Mouse (Mus musculus) kidney, postnatal 0 days (tissue): Measurements from ENCODE around the gene Myo7a. TPM values are rescaled to one million over a fixed set of nuclear protein-coding genes. Genes with fewer than 3 reads are reported as not detected.
A peak's percentile ranks its signal among the peaks of the same experiment; 100 is the strongest.

Experiments
- ATAC-seq: fragments of 200-750 bp; cut with Nextera tagmentation; replicated peaks from 2 replicates; pipeline ENCODE4 v1.8.0; 2017; ENCODE audit warnings: low read depth, moderate number of reproducible peaks, moderate TSS enrichment, moderate library complexity; ENCODE audit not compliant: low FRiP score
- DNase-seq: peaks from one replicate; pipeline ENCODE4 v3.0.0-alpha.2; 2016; ENCODE audit warnings: low spot score
- H3K27ac ChIP-seq: fragments of 300-500 bp; sonication (generic); 2 replicates; pipeline ENCODE4 v1.5.1; 2014; ENCODE audit warnings: mild to moderate bottlenecking
- H3K27me3 ChIP-seq: fragments of 300-500 bp; sonication (generic); 2 replicates; pipeline ENCODE4 v1.6.1; 2014; ENCODE audit warnings: low read length, mixed read lengths; ENCODE audit not compliant: insufficient read depth
- H3K36me3 ChIP-seq: fragments of 300-500 bp; sonication (generic); 2 replicates; pipeline ENCODE4 v1.6.1; 2014; ENCODE audit warnings: low read length, mixed read lengths; ENCODE audit not compliant: insufficient read depth
- H3K4me1 ChIP-seq: fragments of 300-500 bp; sonication (generic); replicated peaks from 2 replicates; pipeline ENCODE4 v1.6.1; 2014; ENCODE audit warnings: antibody characterized with exemption, low read length, mixed read lengths; ENCODE audit not compliant: insufficient read depth
- H3K4me2 ChIP-seq: fragments of 300-500 bp; sonication (generic); 2 replicates; pipeline ENCODE4 v1.6.1; 2014; ENCODE audit warnings: mild to moderate bottlenecking, low read length, moderate library complexity, mixed read lengths
- H3K4me3 ChIP-seq: fragments of 300-500 bp; sonication (generic); replicated peaks from 2 replicates; pipeline ENCODE4 v1.5.1; 2014; ENCODE audit warnings: low read depth, low read length
- H3K9ac ChIP-seq: fragments of 300-500 bp; sonication (generic); 2 replicates; pipeline ENCODE4 v1.6.1; 2014; ENCODE audit warnings: low read depth, low read length
- H3K9me3 ChIP-seq: fragments of 300-500 bp; sonication (generic); replicated peaks from 2 replicates; pipeline ENCODE4 v1.6.1; 2016; ENCODE audit warnings: low read length, inconsistent platforms, mixed read lengths
- CTCF ChIP-seq: IDR thresholded peaks from 2 replicates; pipeline ENCODE4 v1.5.1; 2016; ENCODE audit warnings: antibody characterized with exemption, low read depth, mild to moderate bottlenecking, moderate library complexity
- WGBS: fragments of 180-500 bp; shearing (Covaris S2); extraction: QIAGEN DNeasy Blood & Tissue Kit; methylation state at CpG from one replicate; pipeline ENCODE4 v1.1.7; 2014; 5-methylcytosine and 5-hydroxymethylcytosine counted together
- polyA plus RNA-seq: library from polyadenylated mRNA; unstranded; fragments of >200 nt; fragmentation: Nextera tagmentation; extraction: Ambion mirVana; gene quantifications from 2 replicates; pipeline ENCODE4 v1.2.1, GENCODE M21; 2015

Myo7a gene
- 7.6 and 8.7 TPM in 2 replicates for polyA plus RNA-seq

- peak; percentile 80 for ATAC-seq
- peak within 1 kb of the TSS; percentile 60 for H3K27ac ChIP-seq
- H3K9me3 ChIP-seq = no peaks in the 10 kb centered on the region
- H3K4me2 ChIP-seq = peak within 1 kb of the TSS; percentile 38
- no peak within 1 kb of the TSS for H3K9ac ChIP-seq
- H3K4me1 ChIP-seq = peaks cover 7% of the 10 kb centered on the region
- peak; percentile 31 for DNase-seq
- no peak for TF ChIP-seq CTCF
- H3K27me3 ChIP-seq = no peaks in the 10 kb centered on the region
- H3K4me3 ChIP-seq = no peak within 1 kb of the TSS
- WGBS = 40% methylated on average over 9 of the region's 9 CpGs
- 0 out of 2 replicates have a peak, but pooled peaks cover 4% of the 10 kb centered on the region for H3K36me3 ChIP-seq
Observed at GRCm38 (mm10) chr7:98119179-98119960, at the start of gene Myo7a. Gene Myo7a (minus strand): TSS chr7:98119524.

- Histone ChIP-seq H3K4me2 (no peak overlapping the region), H3K9me3 (no peaks in the 10 kb centered on the region), H3K4me3 (no peak overlapping the region), H3K36me3 (no peaks in the 10 kb centered on the region), H3K4me1 (peaks cover 35% of the 10 kb centered on the region), H3K27ac (peak overlapping the region; percentile 75), H3K9ac (peak overlapping the region; percentile 36; the same call in 1 of the 2 replicates), H3K27me3 (no peaks in the 10 kb centered on the region)
- DNase-seq (no peak), ATAC-seq (peak; percentile 69)
- WGBS = 33% methylated on average over 10 of the region's 10 CpGs
- TF ChIP-seq CTCF = peak; percentile 20; the same call in 1 of the 2 replicates
Observed at GRCm38 (mm10) chr7:98164999-98165528, 45.7 kb upstream of the Myo7a start.

- TF ChIP-seq CTCF = no peak
- DNase-seq (no peak), ATAC-seq (no peak)
- H3K4me3 ChIP-seq = no peak overlapping the region
- H3K36me3 ChIP-seq = no peaks in the 10 kb centered on the region
- WGBS = 75% methylated on average over 9 of the region's 9 CpGs
- H3K9me3 ChIP-seq = no peaks in the 10 kb centered on the region
- no peaks in the 10 kb centered on the region for H3K27me3 ChIP-seq
- no peak overlapping the region for H3K4me2 ChIP-seq
- H3K27ac ChIP-seq = peak overlapping the region; percentile 75
- peaks cover 36% of the 10 kb centered on the region for H3K4me1 ChIP-seq
- no peak overlapping the region for H3K9ac ChIP-seq
Observed at GRCm38 (mm10) chr7:98164382-98164998, 45.2 kb upstream of the Myo7a start.

GRCm38 (mm10) chr7:98163700-98164099 is 44.4 kb upstream of the Myo7a start:
- TF ChIP-seq CTCF = no peak
- Histone ChIP-seq H3K4me3 (no peak overlapping the region), H3K4me2 (no peak overlapping the region), H3K36me3 (no peaks in the 10 kb centered on the region), H3K27me3 (no peaks in the 10 kb centered on the region), H3K9ac (no peak overlapping the region), H3K9me3 (no peaks in the 10 kb centered on the region), H3K4me1 (peaks cover 39% of the 10 kb centered on the region), H3K27ac (peak overlapping the region; percentile 19; the same call in 1 of the 2 replicates)
- DNase-seq = no peak
- WGBS = 54% methylated on average over 3 of the region's 3 CpGs
- ATAC-seq = no peak

- peaks cover 43% of the 10 kb centered on the region for H3K4me1 ChIP-seq
- no peak overlapping the region for H3K4me2 ChIP-seq
- H3K9ac ChIP-seq = no peak overlapping the region
- H3K27ac ChIP-seq = 0 out of 2 replicates have a peak overlapping the region, but pooled peaks have one; percentile 6
- DNase-seq (no peak), ATAC-seq (no peak)
- no peaks in the 10 kb centered on the region for H3K36me3 ChIP-seq
- H3K27me3 ChIP-seq = no peaks in the 10 kb centered on the region
- 55% methylated on average over 6 of the region's 6 CpGs for WGBS
- no peak for TF ChIP-seq CTCF
- H3K9me3 ChIP-seq = no peaks in the 10 kb centered on the region
- H3K4me3 ChIP-seq = no peak overlapping the region
Observed at GRCm38 (mm10) chr7:98162239-98162638, 42.9 kb upstream of the Myo7a start.

GRCm38 (mm10) chr7:98160041-98160740 is 40.9 kb upstream of the Myo7a start:
- no peak for TF ChIP-seq CTCF
- no peak overlapping the region for H3K4me2 ChIP-seq
- no peak for ATAC-seq
- no peaks in the 10 kb centered on the region for H3K9me3 ChIP-seq
- WGBS = 27% methylated on average over 8 of the region's 8 CpGs
- H3K9ac ChIP-seq = no peak overlapping the region
- no peak overlapping the region for H3K4me3 ChIP-seq
- H3K27ac ChIP-seq = peak overlapping the region; percentile 83
- no peaks in the 10 kb centered on the region for H3K27me3 ChIP-seq
- DNase-seq = no peak
- H3K36me3 ChIP-seq = no peaks in the 10 kb centered on the region
- H3K4me1 ChIP-seq = peaks cover 42% of the 10 kb centered on the region
